Mouse (Mus musculus) erythroblast, embryonic 14.5 days (primary cell): Measurements from ENCODE around the gene Uvrag.

Source experiments
- GATA1 ChIP-seq: IDR thresholded peaks from 2 replicates; pipeline ENCODE4 v1.6.1; 2012; ENCODE audit warnings: low read length, inconsistent platforms, mixed read lengths
- TAL1 ChIP-seq: IDR thresholded peaks from 3 replicates; pipeline ENCODE4 v1.6.1; 2012; ENCODE audit warnings: low read length, inconsistent platforms, mixed read lengths

DNA sequence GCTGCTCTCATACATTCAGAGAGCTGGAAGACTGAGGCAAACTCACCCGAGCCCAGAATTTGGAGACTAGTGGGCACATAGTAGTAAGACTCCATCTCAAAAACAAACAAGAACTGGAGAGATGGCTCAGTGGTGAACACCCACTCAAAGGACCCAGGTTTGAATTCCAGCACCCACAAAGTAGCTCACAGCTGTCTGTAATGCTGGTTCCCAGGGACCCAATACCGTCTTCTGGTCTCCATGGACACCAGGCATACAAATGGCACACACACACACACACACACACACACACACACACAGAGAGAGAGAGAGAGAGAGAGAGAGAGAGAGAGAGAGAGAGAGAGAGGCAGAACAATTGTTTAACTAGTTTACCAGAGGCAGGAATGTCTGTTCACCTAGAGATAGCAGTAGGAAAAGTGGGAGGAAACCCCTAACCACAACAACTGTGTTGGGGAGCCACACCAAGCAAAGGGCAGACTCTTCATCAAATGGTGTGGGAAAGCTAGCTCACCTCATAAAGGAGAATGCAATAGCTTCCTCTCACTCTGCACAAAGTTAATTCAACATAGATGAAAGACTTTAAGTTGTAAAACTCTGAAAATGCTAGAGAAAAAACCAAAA is 123.6 kb downstream of the Uvrag start:
- TF ChIP-seq GATA1 (no peak), TAL1 (no peak)
